Mouse (Mus musculus): ENCODE data around the gene Rftn1.

DNA sequence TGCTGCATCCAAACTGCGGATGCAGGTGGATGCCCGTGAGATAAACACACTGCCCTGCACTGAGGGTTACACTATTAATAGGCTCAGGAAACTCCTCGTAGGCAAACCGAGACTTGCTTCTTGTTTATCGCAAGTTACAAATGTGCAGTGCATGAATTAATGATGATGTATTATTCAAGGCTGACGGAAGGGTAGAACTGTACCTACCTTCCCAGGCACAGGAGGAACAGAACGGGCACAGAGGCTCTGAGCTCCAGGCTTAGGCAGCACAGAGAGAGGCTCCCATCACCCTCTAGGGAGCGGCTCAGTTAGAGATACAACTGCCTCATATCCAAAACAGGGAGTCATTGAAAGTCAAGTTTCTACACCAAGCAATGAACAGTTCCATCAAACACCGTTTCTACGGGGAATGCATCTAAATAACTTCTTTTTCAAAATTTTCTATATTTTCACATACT, 121.8 kb downstream of the Rftn1 start:
- TF ChIP-seq POLR2A (IDR thresholded peaks at IDR 0.05; ENCODE audit: insufficient read depth, low read depth, low read length): no peak
- no peak for TF ChIP-seq CTCF (IDR thresholded peaks at IDR 0.05; ENCODE audit: insufficient read depth, low read depth, low read length)
